Mouse (Mus musculus): ENCODE measurements at regions not wholly inside any gene's neighbourhood (a gene's known extent, or its start where the extent isn't known, plus 50 kb on each side); places are given as distances from the start of the nearest gene placed in this dataset.

GRCm38 (mm10) chr1:181285600-181285999 is 66.8 kb upstream of the Cnih3 start:
- DNase-seq (ENCODE audit: low read depth, low spot score), result no peak
- no peaks in the 10 kb centered on the region for H3K9me3 ChIP-seq (replicated peaks; ENCODE audit: insufficient read depth, low read length)
- TF ChIP-seq ZNF384 (IDR thresholded peaks at IDR 0.05; ENCODE audit: low read depth, low read length) (no peak), BHLHE40 (IDR thresholded peaks at IDR 0.05; ENCODE audit: borderline replicate concordance, low read depth, low read length) (no peak), CTCF (IDR thresholded peaks at IDR 0.05 in 2 of 3, conservative IDR thresholded peaks at IDR 0.05 in 1 of 3; ENCODE audit: control insufficient read depth in 1 of 3, insufficient read depth in 1 of 3, low read depth in 2 of 3, low read length in 3 of 3, poor library complexity in 1 of 3, severe bottlenecking in 1 of 3) (no peak), MAX (IDR thresholded peaks at IDR 0.05; ENCODE audit: low read length) (no peak), HCFC1 (IDR thresholded peaks at IDR 0.05; ENCODE audit: low read depth, low read length) (no peak), RAD21 (IDR thresholded peaks at IDR 0.05; ENCODE audit: low read depth, low read length) (no peak), TAL1 (IDR thresholded peaks at IDR 0.05; ENCODE audit: low read length) (no peak), ZC3H11A (IDR thresholded peaks at IDR 0.05; ENCODE audit: low read depth, low read length) (no peak), SIN3A (IDR thresholded peaks at IDR 0.05; ENCODE audit: low read length) (no peak), ELF1 (IDR thresholded peaks at IDR 0.05; ENCODE audit: low read depth, low read length) (no peak), JUND (IDR thresholded peaks at IDR 0.05; ENCODE audit: low read depth, low read length) (no peak), SMC3 (IDR thresholded peaks at IDR 0.05; ENCODE audit: low read depth, low read length) (no peak), POLR2AphosphoS2 (IDR thresholded peaks at IDR 0.05; ENCODE audit: low read length) (no peak), MXI1 (IDR thresholded peaks at IDR 0.05; ENCODE audit: low read depth, low read length) (no peak), CHD1 (IDR thresholded peaks at IDR 0.05; ENCODE audit: low read depth, low read length) (no peak), POLR2AphosphoS5 (IDR thresholded peaks at IDR 0.05; ENCODE audit: borderline replicate concordance, low read depth, low read length) (no peak), NELFE (IDR thresholded peaks at IDR 0.05; ENCODE audit: low read depth, low read length) (no peak), NRF1 (IDR thresholded peaks at IDR 0.05; ENCODE audit: insufficient read depth, low read depth, low read length, poor library complexity, severe bottlenecking) (no peak), UBTF (IDR thresholded peaks at IDR 0.05; ENCODE audit: borderline replicate concordance, insufficient read depth, low read depth, low read length) (no peak), KAT2A (conservative IDR thresholded peaks at IDR 0.05; ENCODE audit: low read depth, low read length) (no peak)

GRCm38 (mm10) chr1:181286146-181286545 is 66.3 kb upstream of the Cnih3 start:
- no peak overlapping the region for H3K27ac ChIP-seq (ENCODE audit: control insufficient read depth, low read depth, low read length)
- no peaks in the 10 kb centered on the region for H3K36me3 ChIP-seq (ENCODE audit: control insufficient read depth in 1 of 2, insufficient read depth in 2 of 2, low read length in 2 of 2)
- H3K27me3 ChIP-seq (ENCODE audit: control insufficient read depth in 1 of 2, insufficient read depth in 2 of 2, low read length in 2 of 2), result peaks cover 2 to 4% of the 10 kb centered on the region in 2 experiments
- no peaks in the 10 kb centered on the region for H3K79me2 ChIP-seq (ENCODE audit: control insufficient read depth, insufficient read depth, low read length, poor library complexity)
- H3K4me1 ChIP-seq (ENCODE audit: control insufficient read depth in 1 of 2, insufficient read depth in 2 of 2, low read length in 2 of 2), result no peaks in the 10 kb centered on the region
- no peaks in the 10 kb centered on the region for H3K9me3 ChIP-seq (replicated peaks; ENCODE audit: insufficient read depth, low read length)
- no peak overlapping the region for H3K9ac ChIP-seq (ENCODE audit: control insufficient read depth, low read depth, low read length, poor library complexity, severe bottlenecking)
- TF ChIP-seq TBP (IDR thresholded peaks at IDR 0.05; ENCODE audit: low read depth, low read length) (no peak), ZC3H11A (IDR thresholded peaks at IDR 0.05; ENCODE audit: low read depth, low read length) (no peak), MAZ (IDR thresholded peaks at IDR 0.05; ENCODE audit: low read depth, low read length) (no peak), ZMIZ1 (IDR thresholded peaks at IDR 0.05; ENCODE audit: low read depth, low read length) (no peak), MXI1 (IDR thresholded peaks at IDR 0.05; ENCODE audit: low read depth, low read length) (no peak), KAT2A (conservative IDR thresholded peaks at IDR 0.05; ENCODE audit: low read depth, low read length) (no peak)
- H3K4me3 ChIP-seq (ENCODE audit: control insufficient read depth in 1 of 2, insufficient read depth in 1 of 2, low read depth in 2 of 2, low read length in 2 of 2), result no peak overlapping the region
- DNase-seq (ENCODE audit: low read depth, low spot score), result no peak

More at GRCm38 (mm10) chr1:181285600-181285999, 66.8 kb upstream of the Cnih3 start:
- Histone ChIP-seq H3K36me3 (ENCODE audit: control insufficient read depth in 1 of 2, insufficient read depth in 2 of 2, low read length in 2 of 2) (no peaks in the 10 kb centered on the region), H3K27ac (ENCODE audit: control insufficient read depth, low read depth, low read length) (no peak overlapping the region), H3K9ac (ENCODE audit: control insufficient read depth, low read depth, low read length, poor library complexity, severe bottlenecking) (no peak overlapping the region), H3K4me1 (ENCODE audit: control insufficient read depth in 1 of 2, insufficient read depth in 2 of 2, low read length in 2 of 2) (no peaks in the 10 kb centered on the region), H3K4me3 (ENCODE audit: control insufficient read depth in 1 of 2, insufficient read depth in 1 of 2, low read depth in 2 of 2, low read length in 2 of 2) (no peak overlapping the region), H3K79me2 (ENCODE audit: control insufficient read depth, insufficient read depth, low read length, poor library complexity) (no peaks in the 10 kb centered on the region), H3K27me3 (ENCODE audit: control insufficient read depth in 1 of 2, insufficient read depth in 2 of 2, low read length in 2 of 2) (peaks cover 2 to 4% of the 10 kb centered on the region in 2 experiments)
